Mouse (Mus musculus) heart, postnatal 0 days (tissue): ENCODE data around the gene Abi3. TPM values are rescaled to one million over a fixed set of nuclear protein-coding genes. Genes with fewer than 3 reads are reported as not detected.

Experiments used
- ATAC-seq: fragments of 200-750 bp; cut with Nextera tagmentation; 2 replicates; pipeline ENCODE4 v1.8.0; 2017; ENCODE audit warnings: low read depth, moderate number of reproducible peaks, moderate library complexity; ENCODE audit not compliant: insufficient read depth
- DNase-seq: peaks from one replicate; pipeline ENCODE4 v3.0.0-alpha.2; 2016; ENCODE audit warnings: low spot score
- H3K27ac ChIP-seq: fragments of 300-500 bp; sonication (generic); 2 replicates; pipeline ENCODE4 v1.5.1; 2014; ENCODE audit warnings: low read depth, mild to moderate bottlenecking
- H3K27me3 ChIP-seq: fragments of 300-500 bp; sonication (generic); 2 replicates; pipeline ENCODE4 v1.6.1; 2014; ENCODE audit warnings: low read length, mixed read lengths; ENCODE audit not compliant: control insufficient read depth, insufficient read depth
- H3K36me3 ChIP-seq: fragments of 300-500 bp; sonication (generic); replicated peaks from 2 replicates; pipeline ENCODE4 v1.6.1; 2014; ENCODE audit warnings: low read length, mixed read lengths; ENCODE audit not compliant: control insufficient read depth, insufficient read depth
- H3K4me1 ChIP-seq: fragments of 300-500 bp; sonication (generic); 2 replicates; pipeline ENCODE4 v1.6.1; 2014; ENCODE audit warnings: antibody characterized with exemption; ENCODE audit not compliant: control insufficient read depth, insufficient read depth
- H3K4me2 ChIP-seq: fragments of 300-500 bp; sonication (generic); 2 replicates; pipeline ENCODE4 v1.6.1; 2014; ENCODE audit warnings: low read depth, mild to moderate bottlenecking, low read length, moderate library complexity
- H3K4me3 ChIP-seq: fragments of 300-500 bp; sonication (generic); 2 replicates; pipeline ENCODE4 v1.5.1; 2014; ENCODE audit warnings: low read depth, low read length
- H3K9ac ChIP-seq: fragments of 300-500 bp; sonication (generic); replicated peaks from 2 replicates; pipeline ENCODE4 v1.6.1; 2014; ENCODE audit warnings: low read depth, low read length, mixed read lengths
- H3K9me3 ChIP-seq: fragments of 300-500 bp; sonication (generic); replicated peaks from 2 replicates; pipeline ENCODE4 v1.6.1; 2016; ENCODE audit warnings: low read length; ENCODE audit not compliant: control insufficient read depth
- CTCF ChIP-seq: IDR thresholded peaks from 2 replicates; pipeline ENCODE4 v1.5.1; 2016; ENCODE audit warnings: antibody characterized with exemption, control low read depth, low read depth
- EP300 ChIP-seq: IDR thresholded peaks from 2 replicates; pipeline ENCODE4 v1.6.1; 2016; ENCODE audit warnings: antibody characterized with exemption, low read depth
- WGBS: fragments of 180-500 bp; shearing (Covaris S2); extraction: QIAGEN DNeasy Blood & Tissue Kit; methylation state at CpG from one replicate; pipeline ENCODE4 v1.1.7; 2014; 5-methylcytosine and 5-hydroxymethylcytosine counted together
- polyA plus RNA-seq: library from polyadenylated mRNA; unstranded; fragments of >200 nt; fragmentation: Nextera tagmentation; extraction: Ambion mirVana; gene quantifications from 2 replicates; pipeline ENCODE4 v1.2.1, GENCODE M21; 2015
- total RNA-seq: library from RNA; depleted of rRNA; stranded (reverse); fragments of >200 nt; gene quantifications from 2 replicates; pipeline ENCODE4 v1.2.3, GENCODE M21; 2014; ENCODE audit warnings: low replicate concordance

Gene Abi3
- total and polyA plus RNA-seq, 2 experiments from 2014 or later = 13.4 to 14.3 TPM

DNA sequence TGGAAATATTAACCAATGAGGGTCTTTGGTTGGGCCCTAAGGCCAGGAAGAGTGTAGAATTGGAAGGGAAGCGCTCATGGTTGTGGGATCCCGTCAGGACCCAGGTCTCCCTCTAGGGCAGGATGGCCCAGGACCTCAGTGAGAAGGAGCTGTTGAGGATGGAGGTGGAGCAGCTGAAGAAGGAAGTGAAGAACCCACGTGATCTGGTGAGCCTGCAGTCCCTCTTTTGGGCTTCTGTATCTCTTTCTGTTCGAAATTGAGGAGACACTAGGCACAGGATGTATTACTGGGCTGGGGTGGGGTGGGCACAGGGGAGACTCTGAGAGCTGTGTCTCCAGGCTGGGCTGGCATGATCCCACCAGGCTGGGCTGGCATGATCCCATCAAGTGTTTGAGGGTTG lies 2.7 kb upstream of the Abi3 start:
- WGBS = 47% methylated on average over 4 of the region's 4 CpGs
- Histone ChIP-seq H3K9me3 (no peaks in the 10 kb centered on the region), H3K27me3 (no peaks in the 10 kb centered on the region), H3K4me3 (no peak overlapping the region), H3K9ac (no peak overlapping the region), H3K4me2 (peak overlapping the region; percentile 58), H3K36me3 (no peaks in the 10 kb centered on the region), H3K4me1 (peaks cover 4% of the 10 kb centered on the region; the same call in 1 of the 2 replicates), H3K27ac (no peak overlapping the region)
- no peak for TF ChIP-seq CTCF
- TF ChIP-seq EP300 = no peak
- no peak for DNase-seq
- no peak for ATAC-seq

GRCm38 (mm10) chr11:95843421-95843950 lies 1.2 kb upstream of the Abi3 start:
- no peak for DNase-seq
- Histone ChIP-seq H3K4me1 (peaks cover 4% of the 10 kb centered on the region; the same call in 1 of the 2 replicates), H3K4me3 (peak overlapping the region; percentile 56), H3K4me2 (peak overlapping the region; percentile 58), H3K9me3 (no peaks in the 10 kb centered on the region), H3K27ac (peak overlapping the region; percentile 90), H3K9ac (no peak overlapping the region), H3K27me3 (no peaks in the 10 kb centered on the region), H3K36me3 (no peaks in the 10 kb centered on the region)
- 40% methylated on average over 6 of the region's 6 CpGs for WGBS
- ATAC-seq = no peak
- TF ChIP-seq EP300 (no peak), CTCF (no peak)

DNA sequence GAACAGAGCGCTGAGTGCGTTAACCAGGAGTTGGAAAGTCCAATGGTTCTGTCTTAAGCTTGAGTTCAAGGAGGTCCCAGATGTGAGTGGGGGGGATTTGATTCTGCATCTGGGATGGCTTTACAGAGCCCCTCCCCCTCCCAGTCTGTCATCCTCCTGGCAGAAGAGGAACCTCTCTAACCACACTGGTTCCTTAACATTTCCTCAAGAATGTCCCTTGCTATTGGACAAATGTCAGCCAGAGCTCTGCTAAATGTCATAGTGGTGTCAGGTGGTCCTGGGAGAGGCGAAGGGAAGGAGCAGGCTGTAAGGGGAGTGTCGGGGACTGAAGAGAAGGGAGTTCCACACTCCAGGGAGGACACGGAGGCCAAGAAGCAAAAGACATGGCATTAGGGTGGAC lies 677 bp upstream of the Abi3 start:
- H3K36me3 ChIP-seq = no peaks in the 10 kb centered on the region
- 42% methylated on average over 5 of the region's 5 CpGs for WGBS
- H3K9me3 ChIP-seq = no peaks in the 10 kb centered on the region
- H3K27me3 ChIP-seq = no peaks in the 10 kb centered on the region
- peak overlapping the region; percentile 20; the same call in 1 of the 2 replicates for H3K9ac ChIP-seq
- peak overlapping the region; percentile 90 for H3K27ac ChIP-seq
- H3K4me3 ChIP-seq = peak overlapping the region; percentile 56
- ATAC-seq (peak; percentile 45), DNase-seq (no peak)
- peaks cover 6% of the 10 kb centered on the region; the same call in 1 of the 2 replicates for H3K4me1 ChIP-seq
- peak overlapping the region; percentile 58 for H3K4me2 ChIP-seq
- TF ChIP-seq CTCF = no peak
- no peak for TF ChIP-seq EP300

DNA sequence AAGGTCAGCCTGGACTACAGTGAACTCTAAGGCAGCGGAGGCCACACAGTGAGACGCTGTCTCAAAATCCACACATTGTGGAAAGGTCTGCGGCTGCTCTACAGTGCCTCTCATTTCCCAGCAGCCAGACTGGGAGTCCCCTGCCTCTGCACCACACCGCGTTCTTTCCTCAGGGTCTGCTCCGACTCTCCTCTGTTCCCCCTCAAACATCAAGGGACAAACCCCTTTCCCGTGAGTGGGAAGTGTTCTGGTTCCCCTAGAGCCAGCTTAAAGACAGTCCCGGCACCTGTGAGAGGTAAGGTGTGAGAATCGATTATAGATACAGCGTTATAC lies 812 bp downstream of the Abi3 start:
- TF ChIP-seq CTCF (no peak), EP300 (no peak)
- peaks cover 21% of the 10 kb centered on the region for H3K4me1 ChIP-seq
- no peak for ATAC-seq
- H3K9ac ChIP-seq = peak overlapping the region; percentile 72
- WGBS = 46% methylated on average over 10 of the region's 10 CpGs
- DNase-seq = no peak
- H3K4me3 ChIP-seq = peak overlapping the region; percentile 56
- H3K27me3 ChIP-seq = no peaks in the 10 kb centered on the region
- no peaks in the 10 kb centered on the region for H3K36me3 ChIP-seq
- no peaks in the 10 kb centered on the region for H3K9me3 ChIP-seq
- H3K27ac ChIP-seq = peak overlapping the region; percentile 90
- H3K4me2 ChIP-seq = peak overlapping the region; percentile 58

DNA sequence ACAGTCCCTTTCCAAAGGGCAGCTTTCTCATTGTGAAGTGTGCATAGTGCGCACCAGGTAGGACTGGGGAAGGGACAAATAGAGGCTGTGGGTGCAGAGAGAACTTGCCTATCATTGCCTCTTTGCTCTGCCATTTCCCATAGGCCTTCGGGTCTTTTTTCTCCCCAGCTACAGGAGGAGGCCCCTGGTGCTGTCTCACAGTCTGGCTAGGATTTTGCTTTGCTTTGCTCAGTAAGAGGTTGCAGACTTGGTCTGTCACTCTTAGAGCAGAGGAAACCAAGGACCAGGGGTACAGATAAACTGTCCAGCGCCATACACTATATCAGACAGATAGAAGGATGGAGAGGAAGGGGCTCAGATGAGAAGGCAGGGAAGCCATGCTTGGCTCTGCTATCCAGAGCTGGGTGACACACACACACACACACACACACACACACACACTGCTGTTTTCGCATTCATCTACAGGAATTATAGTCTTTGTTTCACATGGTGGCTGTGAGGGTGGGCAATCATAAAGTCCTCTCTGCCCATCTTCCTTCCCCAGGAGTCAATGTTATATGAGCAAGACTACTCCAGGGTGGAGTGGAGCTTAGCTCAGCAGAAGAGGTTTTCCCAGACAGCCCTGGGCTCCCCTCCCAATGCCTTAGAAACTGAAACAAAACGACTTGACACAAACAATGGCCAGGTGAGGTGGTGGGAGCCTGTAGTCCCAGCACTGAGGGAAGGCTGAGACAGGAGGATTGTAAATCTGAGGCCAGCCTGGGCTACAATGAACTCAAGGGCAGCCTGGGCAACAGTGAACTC lies 1.4 kb downstream of the Abi3 start:
- 52% methylated on average over 5 of the region's 5 CpGs for WGBS
- Histone ChIP-seq H3K27me3 (no peaks in the 10 kb centered on the region), H3K9ac (peak overlapping the region; percentile 72), H3K27ac (peak overlapping the region; percentile 90), H3K9me3 (no peaks in the 10 kb centered on the region), H3K4me2 (peak overlapping the region; percentile 58), H3K4me1 (peaks cover 27% of the 10 kb centered on the region), H3K4me3 (peak overlapping the region; percentile 56), H3K36me3 (no peaks in the 10 kb centered on the region)
- DNase-seq (no peak), ATAC-seq (no peak)
- TF ChIP-seq CTCF (no peak), EP300 (no peak)
